Mouse (Mus musculus) heart, postnatal 14 days (tissue): ENCODE measurements around the gene Uba2. TPM values are rescaled to one million over a fixed set of nuclear protein-coding genes. Genes with fewer than 3 reads are reported as not detected.
A peak's percentile ranks its signal among the peaks of the same experiment; 100 is the strongest.
"Not testable (repeated sequence)": the region's sequence is repeated elsewhere in the genome, so short reads cannot be mapped to it uniquely, and the experiment has no call there.

Experiments
- DNase-seq, 2 experiments: peaks; one replicate each; pipeline ENCODE4 v3.0.0; 2021 to 2022
- intact Hi-C: fragments of 180-260 bp; cut with DNase I; formaldehyde crosslinking; loops from one replicate; pipeline ENCODE4 v1.15.1; 2025
- total RNA-seq, 2 experiments: library from RNA; stranded (reverse); gene quantifications; 2 replicates each; pipeline ENCODE4 v1.2.3; 2021

Gene Uba2
- total RNA-seq, 2 experiments from 2014 or later = 34.6 to 38.9 TPM

- peak; percentile 93 to 96 for DNase-seq
- intact Hi-C loops = no loop called here
These were observed 738 bp downstream of the Uba2 start for GRCm38 (mm10) chr7:34168470-34169251.

- DNase-seq = peak in 1 of 2 experiments; percentile 7
- intact Hi-C loops = no loop called here
These were observed 1.5 kb downstream of the Uba2 start for GRCm38 (mm10) chr7:34167766-34168469.

GRCm38 (mm10) chr7:34166850-34167249, 2.5 kb downstream of the Uba2 start:
- DNase-seq = peak in 1 of 2 experiments; percentile 19
- intact Hi-C loops = no loop called here

- intact Hi-C loops = no loop called here
These were observed 3.4 kb downstream of the Uba2 start for GRCm38 (mm10) chr7:34165999-34166398.

GRCm38 (mm10) chr7:34164671-34165070, 4.7 kb downstream of the Uba2 start:
- no peak for DNase-seq
- intact Hi-C loops = no loop called here

More at GRCm38 (mm10) chr7:34165999-34166398, 3.4 kb downstream of the Uba2 start:
- no peak for DNase-seq

GRCm38 (mm10) chr7:34159167-34159566, 10.2 kb downstream of the Uba2 start:
- DNase-seq = no peak
- intact Hi-C loops = no loop called here

GRCm38 (mm10) chr7:34157994-34158393, 11.4 kb downstream of the Uba2 start:
- intact Hi-C loops = no loop called here

GRCm38 (mm10) chr7:34147193-34147592, 22.2 kb downstream of the Uba2 start:
- intact Hi-C loops = no loop called here
- DNase-seq = no peak

More at GRCm38 (mm10) chr7:34157994-34158393, 11.4 kb downstream of the Uba2 start:
- DNase-seq = no peak

- intact Hi-C loops = no loop called here
- DNase-seq = no peak
These were observed 28.3 kb downstream of the Uba2 start for GRCm38 (mm10) chr7:34141123-34141522.

GRCm38 (mm10) chr7:34139493-34139892, 29.9 kb downstream of the Uba2 start:
- no peak for DNase-seq
- intact Hi-C loops = no loop called here

- intact Hi-C loops = no loop called here
These were observed 35.1 kb downstream of the Uba2 start for GRCm38 (mm10) chr7:34134336-34134735.

GRCm38 (mm10) chr7:34133117-34133762, 36.2 kb downstream of the Uba2 start, which contains the start of gene Wtip:
Gene Wtip (minus strand): TSS chr7:34133268.
- intact Hi-C loops = no loop called here
- peak; percentile 87 to 88 for DNase-seq

More at GRCm38 (mm10) chr7:34134336-34134735, 35.1 kb downstream of the Uba2 start:
- DNase-seq = no peak

GRCm38 (mm10) chr7:34132355-34133079, 36.9 kb downstream of the Uba2 start:
- DNase-seq = peak; percentile 40 to 53
- intact Hi-C loops = no loop called here

- intact Hi-C loops = no loop called here
- DNase-seq = no peak
These were observed 37.4 kb downstream of the Uba2 start for GRCm38 (mm10) chr7:34131959-34132354.

GRCm38 (mm10) chr7:34131118-34131517, 38.3 kb downstream of the Uba2 start:
- no peak for DNase-seq
- intact Hi-C loops = no loop called here

- intact Hi-C loops = no loop called here
- no peak for DNase-seq
These were observed 43.1 kb downstream of the Uba2 start for GRCm38 (mm10) chr7:34126291-34126690.

- intact Hi-C loops = no loop called here
- no peak for DNase-seq
These were observed 44.1 kb downstream of the Uba2 start for GRCm38 (mm10) chr7:34125346-34125745.

- no peak for DNase-seq
- intact Hi-C loops = no loop called here
These were observed 46.2 kb downstream of the Uba2 start for GRCm38 (mm10) chr7:34122987-34123720.

GRCm38 (mm10) chr7:34120636-34121035, 48.8 kb downstream of the Uba2 start:
- intact Hi-C loops, DNase-seq: not testable (repeated sequence)

GRCm38 (mm10) chr7:34116601-34117000, 52.8 kb downstream of the Uba2 start:
- intact Hi-C loops = no loop called here
- no peak for DNase-seq
